Mouse (Mus musculus) forebrain, embryonic 14.5 days (tissue): Measurements from ENCODE around the gene Prdm12. TPM values are rescaled to one million over a fixed set of nuclear protein-coding genes. Genes with fewer than 3 reads are reported as not detected.
"Not testable (repeated sequence)": the region's sequence is repeated elsewhere in the genome, so short reads cannot be mapped to it uniquely, and the experiment has no call there.

Experiments used
- ATAC-seq: fragments of 200-750 bp; cut with Nextera tagmentation; 2 replicates; pipeline ENCODE4 v1.8.0; 2017; ENCODE audit warnings: mild to moderate bottlenecking, moderate library complexity
- DNase-seq: peaks from one replicate; pipeline ENCODE4 v3.0.0-alpha.2; 2015; ENCODE audit warnings: low spot score
- H3K27ac ChIP-seq: fragments of 300-500 bp; sonication (generic); 2 replicates; pipeline ENCODE4 v1.5.1; 2014; ENCODE audit warnings: low read depth, mild to moderate bottlenecking, control low read depth, low read length, moderate library complexity
- H3K27me3 ChIP-seq: fragments of 300-500 bp; sonication (generic); replicated peaks from 2 replicates; pipeline ENCODE4 v1.6.1; 2014; ENCODE audit warnings: low read length, control low read depth, mixed read lengths; ENCODE audit not compliant: control insufficient read depth, insufficient read depth
- H3K36me3 ChIP-seq: fragments of 300-500 bp; sonication (generic); 2 replicates; pipeline ENCODE4 v1.6.1; 2014; ENCODE audit warnings: low read length, control low read depth; ENCODE audit not compliant: control insufficient read depth, insufficient read depth
- H3K4me1 ChIP-seq: fragments of 300-500 bp; sonication (generic); 2 replicates; pipeline ENCODE4 v1.6.1; 2014; ENCODE audit warnings: antibody characterized with exemption, low read length, control low read depth; ENCODE audit not compliant: control insufficient read depth, insufficient read depth
- H3K4me2 ChIP-seq: fragments of 300-500 bp; sonication (generic); 2 replicates; pipeline ENCODE4 v1.6.1; 2014; ENCODE audit warnings: mild to moderate bottlenecking, control low read depth, low read length
- H3K4me3 ChIP-seq: fragments of 300-500 bp; sonication (generic); 2 replicates; pipeline ENCODE4 v1.5.1; 2014; ENCODE audit warnings: low read depth, low read length, control low read depth
- H3K9ac ChIP-seq: fragments of 300-500 bp; sonication (generic); 2 replicates; pipeline ENCODE4 v1.6.1; 2014; ENCODE audit warnings: mild to moderate bottlenecking, low read length, control low read depth, moderate library complexity
- H3K9me3 ChIP-seq: fragments of 300-500 bp; sonication (generic); replicated peaks from 2 replicates; pipeline ENCODE4 v1.6.1; 2016; ENCODE audit warnings: low read length, control low read depth, mixed read lengths; ENCODE audit not compliant: control insufficient read depth
- WGBS: fragments of 180-500 bp; shearing (Covaris S2); extraction: QIAGEN DNeasy Blood & Tissue Kit; methylation state at CpG from one replicate; pipeline ENCODE4 v1.1.7; 2014; 5-methylcytosine and 5-hydroxymethylcytosine counted together
- polyA plus RNA-seq: library from polyadenylated mRNA; unstranded; fragments of >200 nt; fragmentation: Nextera tagmentation; extraction: Ambion mirVana; gene quantifications from 2 replicates; pipeline ENCODE4 v1.2.1, GENCODE M21; 2014

The Prdm12 gene
- polyA plus RNA-seq, 1 experiment from 2014 or later: 0.83 TPM

GRCm38 (mm10) chr2:31662939-31663803 lies 23.3 kb downstream of the Prdm12 start:
- H3K36me3 ChIP-seq: no peaks in the 10 kb centered on the region
- 73% methylated on average over 8 of the region's 8 CpGs for WGBS
- H3K4me2 ChIP-seq: no peak overlapping the region
- ATAC-seq (no peak), DNase-seq (no peak)
- no peaks in the 10 kb centered on the region; the same call in 1 of the 2 replicates for H3K9me3 ChIP-seq
- no peak overlapping the region for H3K27ac ChIP-seq
- no peaks in the 10 kb centered on the region; the same call in 1 of the 2 replicates for H3K27me3 ChIP-seq
- no peaks in the 10 kb centered on the region for H3K4me1 ChIP-seq
- no peak overlapping the region for H3K4me3 ChIP-seq
- no peak overlapping the region for H3K9ac ChIP-seq

- Histone ChIP-seq H3K4me2 (no peak overlapping the region), H3K4me1 (no peaks in the 10 kb centered on the region), H3K4me3 (no peak overlapping the region), H3K27ac (no peak overlapping the region), H3K9me3 (no peaks in the 10 kb centered on the region; the same call in 1 of the 2 replicates), H3K9ac (no peak overlapping the region), H3K27me3 (no peaks in the 10 kb centered on the region), H3K36me3 (no peaks in the 10 kb centered on the region)
- DNase-seq (no peak), ATAC-seq (no peak)
- WGBS: 96% methylated on average over 1 of the region's 1 CpGs
Measured at GRCm38 (mm10) chr2:31663804-31664180, 24.0 kb downstream of the Prdm12 start.

- Histone ChIP-seq H3K9ac (no peak overlapping the region), H3K36me3 (no peaks in the 10 kb centered on the region), H3K4me1 (peaks cover 2% of the 10 kb centered on the region; the same call in 1 of the 2 replicates), H3K27me3 (no peaks in the 10 kb centered on the region), H3K4me3 (no peak overlapping the region), H3K9me3 (no peaks in the 10 kb centered on the region), H3K27ac (no peak overlapping the region), H3K4me2 (no peak overlapping the region)
- 20% methylated on average over 4 of the region's 4 CpGs for WGBS
- peak; percentile 41 for DNase-seq
- no peak for ATAC-seq
Measured at GRCm38 (mm10) chr2:31667332-31667731, 27.5 kb downstream of the Prdm12 start.

GRCm38 (mm10) chr2:31670551-31671035 lies 30.8 kb downstream of the Prdm12 start, which contains the start of gene Exosc2:
Gene Exosc2 (plus strand): TSS chr2:31670715.
- Histone ChIP-seq H3K4me2 (peak within 1 kb of the TSS; percentile 66), H3K27ac (no peak within 1 kb of the TSS), H3K4me3 (peak within 1 kb of the TSS; percentile 67), H3K4me1 (peaks cover 2% of the 10 kb centered on the region; the same call in 1 of the 2 replicates), H3K9ac (peak within 1 kb of the TSS; percentile 75), H3K27me3 (no peaks in the 10 kb centered on the region), H3K36me3 (peaks cover 28% of the 10 kb centered on the region), H3K9me3 (no peaks in the 10 kb centered on the region)
- 1% methylated on average over 27 of the region's 27 CpGs for WGBS
- ATAC-seq (peak; percentile 98), DNase-seq (peak; percentile 99)

GRCm38 (mm10) chr2:31678641-31679040 lies 38.8 kb downstream of the Prdm12 start:
- 94% methylated on average over 6 of the region's 6 CpGs for WGBS
- no peaks in the 10 kb centered on the region for H3K4me1 ChIP-seq
- DNase-seq (no peak), ATAC-seq (no peak)
- no peak overlapping the region for H3K4me3 ChIP-seq
- H3K36me3 ChIP-seq: peaks cover 73% of the 10 kb centered on the region
- no peak overlapping the region for H3K4me2 ChIP-seq
- H3K9ac ChIP-seq: no peak overlapping the region
- no peak overlapping the region for H3K27ac ChIP-seq
- H3K27me3 ChIP-seq: no peaks in the 10 kb centered on the region
- H3K9me3 ChIP-seq: no peaks in the 10 kb centered on the region

GRCm38 (mm10) chr2:31681051-31681707 lies 41.3 kb downstream of the Prdm12 start:
- not testable (repeated sequence) for H3K27me3 ChIP-seq, H3K4me3 ChIP-seq, H3K4me2 ChIP-seq, H3K27ac ChIP-seq, H3K9me3 ChIP-seq, DNase-seq, H3K4me1 ChIP-seq, H3K9ac ChIP-seq, ATAC-seq
- H3K36me3 ChIP-seq: peaks cover 49% of the 10 kb centered on the region
- WGBS: 89% methylated on average over 15 of the region's 15 CpGs

GRCm38 (mm10) chr2:31681731-31682235 lies 41.9 kb downstream of the Prdm12 start:
- 87% methylated on average over 6 of the region's 6 CpGs for WGBS
- no peak overlapping the region for H3K27ac ChIP-seq
- H3K9ac ChIP-seq: no peak overlapping the region
- no peak overlapping the region for H3K4me2 ChIP-seq
- ATAC-seq (no peak), DNase-seq (no peak)
- H3K36me3 ChIP-seq: peaks cover 43% of the 10 kb centered on the region
- no peaks in the 10 kb centered on the region for H3K4me1 ChIP-seq
- no peaks in the 10 kb centered on the region for H3K9me3 ChIP-seq
- H3K27me3 ChIP-seq: no peaks in the 10 kb centered on the region
- H3K4me3 ChIP-seq: no peak overlapping the region

DNA sequence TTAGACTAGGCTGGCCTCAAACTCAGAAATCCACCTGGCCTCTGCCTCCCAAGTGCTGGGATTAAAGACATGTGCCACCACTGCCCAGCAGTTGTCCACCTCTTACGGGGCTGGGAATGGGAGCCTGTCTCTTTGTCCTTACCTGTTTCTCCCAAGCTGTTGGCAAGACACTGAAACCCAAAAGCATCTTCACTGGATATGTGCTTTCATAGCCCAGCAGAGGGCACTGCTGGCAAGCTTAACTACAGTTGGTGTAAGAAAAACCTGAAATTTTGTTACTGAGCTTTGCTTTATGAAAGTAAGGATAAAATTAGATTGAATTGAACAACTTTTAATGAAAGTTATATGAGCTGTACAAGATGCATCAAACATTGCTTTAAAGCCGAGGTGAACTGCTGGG lies 43.8 kb downstream of the Prdm12 start:
- peak; percentile 88 for DNase-seq
- 32% methylated on average over 2 of the region's 2 CpGs for WGBS
- ATAC-seq: no peak

More for the DNA sequence above, 43.8 kb downstream of the Prdm12 start:
- H3K27ac ChIP-seq: no peak overlapping the region
- H3K4me1 ChIP-seq: no peaks in the 10 kb centered on the region
- H3K4me2 ChIP-seq: no peak overlapping the region
- H3K9ac ChIP-seq: no peak overlapping the region
- H3K36me3 ChIP-seq: peaks cover 24% of the 10 kb centered on the region
- H3K27me3 ChIP-seq: no peaks in the 10 kb centered on the region
- H3K9me3 ChIP-seq: no peaks in the 10 kb centered on the region
- no peak overlapping the region for H3K4me3 ChIP-seq
